Mouse (Mus musculus): ENCODE results near the gene Lactbl1.

DNA sequence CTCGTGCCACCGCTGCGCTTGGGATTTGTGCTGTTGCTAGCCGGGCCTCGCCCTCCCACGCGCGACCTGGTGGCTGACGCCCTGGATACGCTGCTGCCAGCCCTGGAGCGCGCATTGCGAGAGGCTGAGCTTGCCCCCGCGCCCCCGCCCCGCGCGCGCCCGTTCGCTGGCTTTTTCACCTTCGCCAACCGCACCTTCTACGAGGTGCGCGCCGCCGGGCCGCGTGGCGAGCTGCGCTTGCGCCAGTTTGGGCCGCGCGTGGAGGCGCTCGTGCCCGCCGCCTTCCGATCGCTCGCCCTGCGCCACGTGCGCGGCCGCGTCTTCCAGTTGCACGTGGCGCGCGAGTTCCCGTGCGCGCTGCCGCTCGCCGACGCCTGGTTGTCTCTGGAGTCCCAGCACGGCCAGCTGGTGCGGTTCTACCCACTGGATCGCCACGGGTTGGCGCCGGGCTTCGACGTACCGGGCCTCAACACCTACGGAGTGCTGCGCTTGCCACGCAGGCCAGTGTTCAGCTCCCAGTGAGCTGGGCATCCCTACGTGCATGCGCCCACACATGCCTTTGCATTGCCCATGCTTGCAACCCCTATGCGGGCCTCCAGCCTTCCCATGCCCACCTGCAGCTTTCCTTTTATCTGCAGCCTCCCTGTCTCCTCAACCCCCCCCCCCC, 15.3 kb downstream of the Lactbl1 start:
- TF ChIP-seq CTCF (conservative IDR thresholded peaks at IDR 0.05; ENCODE audit: insufficient read depth, insufficient read length, low read depth, low read length) = no peak
- no peak for TF ChIP-seq POLR2A (IDR thresholded peaks at IDR 0.05; ENCODE audit: low read depth, low read length)
